Mouse (Mus musculus) forebrain, embryonic 11.5 days (tissue): Measurements from ENCODE around the gene Kcnma1. TPM values are rescaled to one million over a fixed set of nuclear protein-coding genes. Genes with fewer than 3 reads are reported as not detected.

Source experiments
- ATAC-seq: fragments of 200-750 bp; cut with Nextera tagmentation; replicated peaks from 2 replicates; pipeline ENCODE4 v1.8.0; 2017; ENCODE audit warnings: moderate TSS enrichment; ENCODE audit not compliant: low FRiP score
- DNase-seq: peaks from one replicate; pipeline ENCODE4 v3.0.0-alpha.2; 2017; ENCODE audit warnings: low spot score
- H3K27ac ChIP-seq: fragments of 300-500 bp; sonication (generic); 2 replicates; pipeline ENCODE4 v1.5.1; 2014; ENCODE audit warnings: low read depth, low read length
- H3K27me3 ChIP-seq: fragments of 300-500 bp; sonication (generic); 2 replicates; pipeline ENCODE4 v1.6.1; 2014; ENCODE audit warnings: mild to moderate bottlenecking, low read length, mixed read lengths; ENCODE audit not compliant: control insufficient read depth, insufficient read depth
- H3K36me3 ChIP-seq: fragments of 300-500 bp; sonication (generic); 2 replicates; pipeline ENCODE4 v1.6.1; 2014; ENCODE audit warnings: mild to moderate bottlenecking, low read length, moderate library complexity, mixed read lengths; ENCODE audit not compliant: control insufficient read depth, insufficient read depth
- H3K4me1 ChIP-seq: fragments of 300-500 bp; sonication (generic); replicated peaks from 2 replicates; pipeline ENCODE4 v1.6.1; 2014; ENCODE audit warnings: low read length, mixed read lengths; ENCODE audit not compliant: control insufficient read depth, insufficient read depth
- H3K4me2 ChIP-seq: fragments of 300-500 bp; sonication (generic); 2 replicates; pipeline ENCODE4 v1.6.1; 2014; ENCODE audit warnings: low read depth, mild to moderate bottlenecking, low read length, moderate library complexity, mixed read lengths; ENCODE audit not compliant: severe bottlenecking
- H3K4me3 ChIP-seq: fragments of 300-500 bp; sonication (generic); 2 replicates; pipeline ENCODE4 v1.5.1; 2014; ENCODE audit warnings: low read depth, low read length
- H3K9ac ChIP-seq: fragments of 300-500 bp; sonication (generic); 2 replicates; pipeline ENCODE4 v1.6.1; 2014; ENCODE audit warnings: low read length
- H3K9me3 ChIP-seq: fragments of 300-500 bp; sonication (generic); 2 replicates; pipeline ENCODE4 v1.6.1; 2016; ENCODE audit warnings: low read length, mixed read lengths; ENCODE audit not compliant: control insufficient read depth
- WGBS: fragments of 180-500 bp; shearing (Covaris S2); extraction: QIAGEN DNeasy Blood & Tissue Kit; methylation state at CpG from one replicate; pipeline ENCODE4 v1.1.7; 2014; 5-methylcytosine and 5-hydroxymethylcytosine counted together
- polyA plus RNA-seq: library from polyadenylated mRNA; unstranded; fragments of >200 nt; fragmentation: Nextera tagmentation; extraction: Ambion mirVana; gene quantifications from 2 replicates; pipeline ENCODE4 v1.2.1, GENCODE M21; 2014

Kcnma1 gene
- polyA plus RNA-seq, 1 experiment from 2014 or later = 0.45 TPM

- ATAC-seq (no peak), DNase-seq (no peak)
- H3K4me2 ChIP-seq = no peak overlapping the region
- no peaks in the 10 kb centered on the region for H3K4me1 ChIP-seq
- no peak overlapping the region for H3K9ac ChIP-seq
- no peaks in the 10 kb centered on the region for H3K27me3 ChIP-seq
- no peak overlapping the region for H3K4me3 ChIP-seq
- H3K27ac ChIP-seq = no peak overlapping the region
- no peaks in the 10 kb centered on the region for H3K9me3 ChIP-seq
- H3K36me3 ChIP-seq = no peaks in the 10 kb centered on the region
These were observed 310.0 kb downstream of the Kcnma1 start for GRCm38 (mm10) chr14:23704303-23704702.

- Histone ChIP-seq H3K36me3 (no peaks in the 10 kb centered on the region), H3K9ac (no peak overlapping the region), H3K9me3 (no peaks in the 10 kb centered on the region), H3K27me3 (no peaks in the 10 kb centered on the region), H3K4me3 (no peak overlapping the region), H3K4me2 (no peak overlapping the region), H3K4me1 (no peaks in the 10 kb centered on the region), H3K27ac (no peak overlapping the region)
- ATAC-seq = no peak
- no peak for DNase-seq
- 87% methylated on average over 3 of the region's 3 CpGs for WGBS
These were observed 317.9 kb downstream of the Kcnma1 start for GRCm38 (mm10) chr14:23696341-23696740.

- H3K4me1 ChIP-seq = no peaks in the 10 kb centered on the region
- no peak overlapping the region for H3K4me3 ChIP-seq
- no peak for DNase-seq
- no peaks in the 10 kb centered on the region for H3K9me3 ChIP-seq
- no peaks in the 10 kb centered on the region for H3K27me3 ChIP-seq
- ATAC-seq = no peak
- H3K4me2 ChIP-seq = no peak overlapping the region
- H3K27ac ChIP-seq = no peak overlapping the region
- no peaks in the 10 kb centered on the region for H3K36me3 ChIP-seq
- H3K9ac ChIP-seq = no peak overlapping the region
- 65% methylated on average over 5 of the region's 5 CpGs for WGBS
These were observed 324.6 kb downstream of the Kcnma1 start for GRCm38 (mm10) chr14:23689681-23690080.

DNA sequence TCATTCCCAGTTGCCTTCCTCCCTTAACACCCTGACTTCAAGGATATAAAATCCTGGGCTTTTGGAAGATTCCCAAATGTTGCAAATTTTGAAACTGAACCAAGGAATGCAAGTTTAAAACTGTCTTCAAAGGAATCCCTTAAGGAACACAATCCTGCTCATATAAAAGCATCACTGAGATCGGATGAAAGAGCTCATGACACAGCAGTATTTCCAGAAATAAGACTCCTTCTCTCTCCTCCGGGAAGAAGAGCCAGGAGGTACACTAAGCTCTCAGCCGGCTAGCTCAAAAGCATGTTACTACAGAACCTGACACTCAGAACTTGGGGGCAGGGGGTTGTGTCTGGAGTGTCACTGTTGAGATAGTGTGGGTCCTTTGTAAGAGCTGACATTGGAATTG, 325.8 kb downstream of the Kcnma1 start:
- no peak for ATAC-seq
- Histone ChIP-seq H3K4me3 (no peak overlapping the region), H3K4me2 (no peak overlapping the region), H3K9ac (no peak overlapping the region), H3K4me1 (no peaks in the 10 kb centered on the region), H3K27ac (no peak overlapping the region), H3K9me3 (no peaks in the 10 kb centered on the region), H3K27me3 (no peaks in the 10 kb centered on the region), H3K36me3 (no peaks in the 10 kb centered on the region)
- DNase-seq = no peak
- WGBS = 83% methylated on average over 3 of the region's 3 CpGs

DNA sequence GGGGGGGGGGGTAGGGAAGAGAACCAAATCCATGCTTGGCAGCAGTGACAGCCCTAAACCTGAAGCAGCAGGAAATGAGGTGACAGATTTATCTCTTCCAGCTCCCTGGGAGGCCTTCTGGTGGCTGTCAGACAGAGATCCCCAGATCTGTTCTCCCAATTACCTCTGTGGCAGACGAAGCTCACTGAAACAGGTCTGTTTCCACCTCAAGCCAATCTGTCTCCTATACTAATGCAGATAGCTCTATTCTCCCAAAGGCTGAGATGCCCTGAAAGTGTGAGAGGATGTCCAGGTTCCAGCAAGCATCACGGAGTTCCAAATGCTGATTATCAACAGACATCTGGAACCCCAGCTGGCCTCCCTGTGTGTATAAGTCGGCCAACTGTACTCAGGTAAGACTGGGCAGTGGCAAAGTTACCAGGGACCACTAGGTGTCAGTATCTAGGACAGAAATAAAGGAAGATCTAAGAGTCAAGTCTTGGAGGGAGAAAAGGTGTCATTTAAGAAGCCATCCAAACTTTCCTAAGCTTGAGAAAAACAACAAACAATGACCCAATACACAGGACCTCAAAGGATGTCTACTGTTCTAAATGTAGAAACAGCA, 329.7 kb downstream of the Kcnma1 start:
- 55% methylated on average over 3 of the region's 3 CpGs for WGBS
- Histone ChIP-seq H3K4me1 (no peaks in the 10 kb centered on the region), H3K27me3 (no peaks in the 10 kb centered on the region), H3K9me3 (no peaks in the 10 kb centered on the region), H3K9ac (no peak overlapping the region), H3K36me3 (no peaks in the 10 kb centered on the region), H3K4me3 (no peak overlapping the region), H3K4me2 (no peak overlapping the region), H3K27ac (no peak overlapping the region)
- ATAC-seq (no peak), DNase-seq (no peak)

DNA sequence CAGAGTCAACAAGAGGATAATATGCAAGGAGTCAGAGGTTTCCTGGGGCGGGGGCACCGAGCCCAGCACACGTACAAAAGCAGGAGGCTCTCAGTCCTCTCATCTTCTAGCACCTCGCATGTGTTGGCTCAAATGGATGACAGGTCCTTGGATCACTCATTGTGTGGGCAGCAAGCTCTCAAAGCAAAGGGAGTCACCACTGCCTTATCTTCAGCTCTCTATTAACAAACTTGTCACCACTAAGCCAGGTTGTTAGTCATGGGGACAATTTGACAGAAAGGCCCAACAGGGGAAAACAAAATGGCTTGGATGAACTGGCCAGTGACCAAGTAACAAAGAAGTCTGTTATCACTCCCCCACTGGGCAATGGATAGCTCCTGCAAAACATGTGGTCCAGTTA, 331.5 kb downstream of the Kcnma1 start:
- 93% methylated on average over 4 of the region's 4 CpGs for WGBS
- H3K9ac ChIP-seq = no peak overlapping the region
- H3K36me3 ChIP-seq = no peaks in the 10 kb centered on the region
- H3K27ac ChIP-seq = no peak overlapping the region
- H3K9me3 ChIP-seq = no peaks in the 10 kb centered on the region
- no peaks in the 10 kb centered on the region for H3K27me3 ChIP-seq
- no peak overlapping the region for H3K4me3 ChIP-seq
- DNase-seq = no peak
- ATAC-seq = no peak
- no peaks in the 10 kb centered on the region for H3K4me1 ChIP-seq
- no peak overlapping the region for H3K4me2 ChIP-seq

DNA sequence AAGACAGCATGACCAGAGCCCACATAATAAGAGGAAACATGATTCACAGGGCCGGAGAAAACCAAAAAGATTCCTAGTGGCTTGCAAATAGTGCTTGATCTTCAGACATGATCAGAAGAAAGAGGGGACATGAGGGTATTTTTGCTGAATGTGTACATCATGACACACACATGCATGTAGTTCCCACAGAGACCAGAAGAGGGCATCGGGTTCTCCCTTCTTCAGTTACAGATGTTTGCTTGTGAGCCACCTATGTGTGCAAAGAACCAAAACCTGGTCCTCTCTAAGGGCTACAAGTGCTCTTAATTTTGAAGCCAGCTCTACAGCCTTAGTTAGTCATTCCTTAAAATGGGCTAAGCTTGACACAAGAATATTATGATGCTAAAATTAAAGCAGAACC, 334.9 kb downstream of the Kcnma1 start:
- DNase-seq = peak; percentile 58

DNA sequence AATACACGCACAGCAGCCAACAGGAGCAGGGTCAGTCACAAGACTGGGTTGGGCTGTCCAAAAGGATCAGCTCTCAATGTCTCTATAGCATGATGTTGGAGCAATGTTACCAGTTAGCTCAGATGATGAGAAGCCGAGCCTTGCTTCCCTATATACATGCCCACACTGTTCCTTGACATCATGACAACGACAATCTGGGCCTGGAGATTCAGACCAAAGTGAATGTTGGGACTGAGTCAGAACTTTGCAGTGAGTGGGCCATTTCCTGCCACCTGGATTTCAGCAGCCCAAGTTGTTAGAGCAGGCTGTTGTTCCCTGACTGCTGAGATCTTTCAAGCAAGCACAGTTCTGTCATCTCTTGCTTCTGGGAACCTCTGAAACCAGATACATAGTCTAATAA, 347.9 kb downstream of the Kcnma1 start:
- DNase-seq (no peak), ATAC-seq (no peak)
- 91% methylated on average over 3 of the region's 3 CpGs for WGBS
- no peak overlapping the region for H3K9ac ChIP-seq
- no peaks in the 10 kb centered on the region for H3K27me3 ChIP-seq
- H3K27ac ChIP-seq = no peak overlapping the region
- no peaks in the 10 kb centered on the region for H3K36me3 ChIP-seq
- no peaks in the 10 kb centered on the region for H3K9me3 ChIP-seq
- no peak overlapping the region for H3K4me3 ChIP-seq
- no peak overlapping the region for H3K4me2 ChIP-seq
- no peaks in the 10 kb centered on the region for H3K4me1 ChIP-seq

More for the DNA sequence above, 334.9 kb downstream of the Kcnma1 start:
- H3K9me3 ChIP-seq = no peaks in the 10 kb centered on the region
- no peak overlapping the region for H3K27ac ChIP-seq
- H3K9ac ChIP-seq = no peak overlapping the region
- H3K4me2 ChIP-seq = no peak overlapping the region
- no peaks in the 10 kb centered on the region for H3K27me3 ChIP-seq
- WGBS = 69% methylated on average over 2 of the region's 2 CpGs
- H3K4me3 ChIP-seq = no peak overlapping the region
- no peaks in the 10 kb centered on the region for H3K4me1 ChIP-seq
- no peak for ATAC-seq
- no peaks in the 10 kb centered on the region for H3K36me3 ChIP-seq

GRCm38 (mm10) chr14:23651682-23652081, 362.6 kb downstream of the Kcnma1 start:
- no peak overlapping the region for H3K4me3 ChIP-seq
- no peak overlapping the region for H3K9ac ChIP-seq
- 74% methylated on average over 4 of the region's 4 CpGs for WGBS
- no peak overlapping the region for H3K27ac ChIP-seq
- ATAC-seq (no peak), DNase-seq (no peak)
- no peaks in the 10 kb centered on the region for H3K27me3 ChIP-seq
- H3K36me3 ChIP-seq = no peaks in the 10 kb centered on the region
- no peaks in the 10 kb centered on the region for H3K9me3 ChIP-seq
- H3K4me2 ChIP-seq = no peak overlapping the region
- H3K4me1 ChIP-seq = 0 out of 2 replicates have a peak, but pooled peaks cover 2% of the 10 kb centered on the region
